Mouse (Mus musculus): ENCODE measurements around the gene Krtap10-4.
"Not testable (repeated sequence)": the region's sequence is repeated elsewhere in the genome, so short reads cannot be mapped to it uniquely, and the experiment has no call there.

Gene Krtap10-4
- long read RNA-seq, experiment 1 = 0 reads
- long read RNA-seq, experiment 2 = 0 reads

DNA sequence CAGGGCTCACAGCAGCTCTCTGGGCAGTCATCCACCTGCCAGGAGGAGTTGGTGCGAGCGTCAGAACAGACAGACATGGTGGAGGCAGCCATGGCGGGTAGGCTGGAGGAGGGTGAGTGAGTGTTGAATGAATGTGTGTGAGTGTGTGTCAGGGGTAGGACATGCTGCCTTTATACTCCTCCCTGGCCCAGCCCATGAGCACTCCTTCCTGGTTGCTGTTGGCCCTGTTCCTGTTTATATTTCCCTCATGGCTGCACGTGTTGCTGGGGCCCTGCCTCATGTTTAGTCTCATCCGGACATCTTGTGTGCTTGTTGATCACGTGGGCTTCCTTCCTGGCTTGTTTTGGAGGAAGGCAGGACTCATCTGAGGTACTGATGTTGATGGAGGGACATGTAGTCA lies at the start of gene Krtap10-4:
TSS of gene Krtap10-4 (minus strand) at position 145 of the 400 bp plus-strand sequence.
- intact Hi-C loops (cut with DNase I) = no loop called here

DNA sequence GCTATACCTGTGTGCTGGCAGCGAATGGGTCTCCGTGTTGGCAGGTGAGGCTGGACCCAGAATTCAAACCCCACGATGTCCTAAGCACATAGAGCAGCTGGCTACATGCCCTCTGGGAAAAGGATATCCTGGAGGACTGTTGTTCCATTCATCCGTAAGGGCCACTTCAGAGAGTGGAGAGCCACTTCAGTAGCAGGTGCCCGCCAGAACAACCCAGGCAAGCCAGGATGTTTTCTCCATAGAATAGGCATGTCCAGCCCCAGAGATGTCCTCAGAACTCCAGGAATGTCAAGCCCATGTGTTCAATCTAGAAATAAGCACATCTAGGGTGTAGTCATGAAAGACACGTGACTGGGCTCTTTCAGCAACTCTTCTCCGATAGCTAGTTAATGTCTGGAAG lies 42.8 kb upstream of the Krtap10-4 start:
- intact Hi-C loops (cut with DNase I) = no loop called here

DNA sequence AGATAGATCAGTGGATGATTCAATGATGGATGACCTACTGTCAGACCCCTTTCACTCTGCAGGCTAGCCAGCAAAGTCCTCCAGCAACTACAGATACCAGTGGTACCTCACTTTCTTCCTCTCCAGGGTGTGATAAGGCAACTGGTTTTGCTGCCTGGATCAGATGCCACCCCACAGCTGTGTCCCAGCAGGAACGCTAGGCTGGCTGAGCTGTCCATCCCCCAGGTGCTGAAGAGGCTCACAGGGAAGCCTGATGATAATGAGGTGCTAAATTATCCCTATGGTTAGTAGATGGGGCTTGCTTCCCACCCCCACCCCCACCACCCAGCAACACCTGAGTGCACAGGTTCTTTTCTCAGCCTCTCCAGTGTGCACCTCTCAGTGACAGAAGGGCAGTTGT lies 40.7 kb upstream of the Krtap10-4 start:
- intact Hi-C loops (cut with DNase I) = no loop called here

DNA sequence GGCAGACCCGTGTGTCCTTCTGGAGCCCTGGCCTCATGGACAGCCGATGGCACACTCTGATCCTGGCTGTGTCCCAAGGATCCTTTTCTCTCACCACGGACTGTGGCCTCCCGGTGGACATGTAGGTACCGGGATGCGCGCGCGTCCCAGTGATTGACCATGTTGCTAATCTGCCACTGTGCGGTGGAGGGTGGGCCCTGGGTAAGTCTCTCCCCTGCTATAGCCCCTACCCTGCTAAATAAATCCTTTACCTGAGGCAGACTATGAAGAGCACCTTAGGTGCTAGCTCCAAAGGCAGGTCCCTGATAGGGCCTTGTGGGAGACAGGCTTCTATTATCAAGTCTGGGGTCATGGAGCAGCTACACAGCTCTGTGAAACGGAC lies 37.9 kb upstream of the Krtap10-4 start:
- intact Hi-C loops (cut with DNase I) = no loop called here

DNA sequence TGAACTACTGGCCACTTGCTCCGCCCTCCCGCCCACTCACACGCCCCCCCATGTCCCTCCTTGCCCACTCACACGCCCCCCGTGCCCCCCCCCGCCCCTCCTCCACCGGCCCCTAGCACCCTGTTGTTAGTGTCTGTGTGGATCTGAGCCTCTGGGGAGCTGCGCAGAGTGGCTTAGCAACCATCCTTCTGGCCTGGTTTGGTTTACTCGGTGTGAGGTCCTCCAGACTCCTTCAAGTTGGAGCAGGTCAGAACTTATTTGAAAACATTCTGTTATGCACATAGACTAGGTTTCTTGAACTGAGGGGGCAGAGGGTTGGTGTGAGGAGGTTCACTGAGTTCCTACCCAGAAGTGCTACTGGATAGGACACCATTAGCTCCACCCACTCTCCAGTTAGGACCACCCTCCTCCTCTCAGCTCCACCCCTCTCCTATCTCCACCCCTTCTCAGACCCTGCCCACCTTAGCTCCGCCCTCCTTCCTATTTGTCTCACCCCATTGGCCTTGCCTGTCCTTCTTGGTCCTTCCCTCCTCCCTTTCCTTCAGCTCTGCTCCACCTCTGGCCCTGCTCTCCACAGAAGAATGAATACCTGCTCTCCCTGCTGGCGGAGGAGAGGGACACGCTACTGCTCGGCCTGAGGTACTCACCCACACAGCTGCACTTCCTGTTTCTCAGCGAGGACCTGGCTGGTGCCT lies 37.3 kb upstream of the Krtap10-4 start:
- intact Hi-C loops (cut with DNase I) = no loop called here

DNA sequence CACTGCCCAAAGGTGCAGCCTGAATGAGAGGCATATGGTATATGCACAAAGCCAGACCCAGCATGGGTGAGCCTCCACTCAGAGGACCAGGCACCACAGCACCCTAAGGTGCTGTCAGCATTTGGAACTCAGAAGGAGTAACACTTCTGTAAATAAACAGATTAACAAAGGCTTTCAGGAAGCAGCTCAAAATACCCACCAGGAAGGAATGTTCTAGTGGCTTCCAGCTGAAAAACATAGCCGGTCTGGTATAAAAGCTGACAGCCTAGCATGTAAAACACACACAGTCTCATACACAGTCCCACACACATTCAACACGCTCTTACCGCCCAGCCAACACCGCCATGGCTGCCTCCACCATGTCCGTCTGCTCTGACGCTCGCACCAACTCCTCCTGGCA lies 34.8 kb upstream of the Krtap10-4 start, which contains the start of gene Gm3285:
TSS of gene Gm3285 (plus strand) at position 301 of the 400 bp plus-strand sequence.
- intact Hi-C loops (cut with DNase I) = no loop called here

DNA sequence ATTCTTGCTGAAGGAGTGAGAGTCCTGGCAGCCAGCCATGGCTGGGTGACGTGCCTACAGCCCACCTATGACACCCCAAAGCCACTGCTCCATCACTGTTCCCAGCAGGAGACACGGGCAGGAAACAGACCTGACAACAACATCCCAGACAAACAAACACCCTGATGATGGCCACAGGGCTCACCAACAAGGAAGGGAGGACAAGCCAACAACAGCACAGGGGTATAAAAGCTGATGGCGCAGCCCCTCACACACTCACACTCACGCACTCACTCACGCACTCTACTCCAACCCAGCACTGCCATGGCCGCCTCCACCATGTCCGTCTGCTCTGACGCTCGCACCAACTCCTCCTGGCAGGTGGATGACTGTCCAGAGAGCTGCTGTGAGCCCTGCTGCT lies 25.7 kb upstream of the Krtap10-4 start, which contains the start of gene Gm10318:
TSS of gene Gm10318 (plus strand) at position 301 of the 400 bp plus-strand sequence.
- intact Hi-C loops (cut with DNase I) = no loop called here

DNA sequence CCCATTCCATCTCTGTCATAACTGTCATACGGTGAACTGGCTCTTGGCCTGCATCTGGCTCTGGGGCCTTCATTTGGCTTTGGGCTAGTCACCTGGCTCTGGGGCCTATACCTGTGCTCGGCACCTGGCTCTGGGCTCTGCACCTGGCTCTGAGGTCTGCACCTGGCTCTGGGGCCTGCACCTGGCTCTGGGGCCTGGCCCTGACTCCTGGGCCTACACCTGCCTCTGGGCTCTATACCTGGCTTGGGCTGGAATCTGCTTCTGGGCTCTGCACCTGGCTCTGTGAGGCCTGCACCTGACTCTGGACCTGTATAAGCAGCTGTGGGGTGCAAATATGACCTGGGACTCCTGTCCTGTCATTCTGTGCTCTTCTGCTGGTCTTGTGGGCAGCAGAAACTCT lies 20.6 kb upstream of the Krtap10-4 start:
- intact Hi-C loops (cut with DNase I) = no loop called here

DNA sequence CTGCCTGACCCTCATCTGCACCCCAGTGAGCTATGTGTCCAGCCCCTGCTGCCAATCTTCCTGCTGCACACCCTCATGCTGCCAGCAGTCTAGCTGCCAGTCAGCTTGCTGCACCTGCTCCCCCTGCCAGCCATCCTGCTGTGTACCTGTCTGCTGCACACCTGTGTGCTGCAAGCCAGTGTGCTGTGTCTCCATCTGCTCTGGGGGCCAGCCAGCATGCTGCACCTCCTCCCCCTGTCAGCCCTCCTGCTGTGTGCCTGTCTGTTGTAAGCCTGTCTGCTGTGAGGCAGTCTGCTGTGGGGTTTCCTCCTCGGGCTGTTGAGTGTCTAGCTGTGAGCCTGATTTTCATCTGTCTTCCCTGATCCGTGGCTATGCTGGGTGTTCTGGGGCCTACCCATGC lies 20.1 kb upstream of the Krtap10-4 start:
- intact Hi-C loops (cut with DNase I) = no loop called here

DNA sequence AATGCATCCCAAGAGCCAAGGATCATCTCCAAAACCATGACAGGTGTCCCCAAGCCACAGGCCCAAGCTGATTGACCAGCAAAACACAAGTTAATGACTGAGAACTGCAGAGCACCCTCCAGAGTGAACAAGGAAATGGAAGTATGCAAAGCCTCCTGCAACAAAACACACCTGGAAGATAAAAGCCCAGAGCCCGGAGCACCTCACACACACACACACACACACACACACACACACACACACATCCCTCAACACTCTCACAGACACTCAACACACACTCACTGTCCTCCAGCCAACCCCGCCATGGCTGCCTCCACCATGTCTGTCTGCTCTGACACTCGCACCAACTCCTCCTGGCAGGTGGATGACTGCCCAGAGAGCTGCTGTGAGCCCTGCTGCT lies 19.6 kb upstream of the Krtap10-4 start, which contains the start of gene Gm36176:
TSS of gene Gm36176 (plus strand) at position 301 of the 400 bp plus-strand sequence.
- intact Hi-C loops (cut with DNase I) = no loop called here

DNA sequence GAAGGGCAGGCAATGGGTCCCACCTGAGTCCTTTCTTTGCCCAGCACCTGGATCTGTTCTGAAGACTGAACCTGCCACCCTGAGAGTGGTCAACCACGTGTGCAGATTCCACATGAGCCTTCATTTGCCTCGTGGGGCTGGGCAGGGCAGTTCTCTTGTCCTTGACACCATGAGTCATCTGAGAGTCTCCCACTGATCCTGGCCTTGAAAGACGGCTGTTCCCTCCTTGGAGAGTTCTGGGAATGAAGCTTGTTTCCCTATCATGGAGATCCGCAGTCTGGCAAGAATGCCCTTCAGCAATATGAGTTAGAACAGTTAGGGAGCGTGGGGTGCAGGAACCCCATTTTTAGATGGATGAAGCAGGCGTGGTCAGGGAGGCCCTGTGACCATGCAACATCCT lies 12.1 kb upstream of the Krtap10-4 start:
- intact Hi-C loops (cut with DNase I) = no loop called here

DNA sequence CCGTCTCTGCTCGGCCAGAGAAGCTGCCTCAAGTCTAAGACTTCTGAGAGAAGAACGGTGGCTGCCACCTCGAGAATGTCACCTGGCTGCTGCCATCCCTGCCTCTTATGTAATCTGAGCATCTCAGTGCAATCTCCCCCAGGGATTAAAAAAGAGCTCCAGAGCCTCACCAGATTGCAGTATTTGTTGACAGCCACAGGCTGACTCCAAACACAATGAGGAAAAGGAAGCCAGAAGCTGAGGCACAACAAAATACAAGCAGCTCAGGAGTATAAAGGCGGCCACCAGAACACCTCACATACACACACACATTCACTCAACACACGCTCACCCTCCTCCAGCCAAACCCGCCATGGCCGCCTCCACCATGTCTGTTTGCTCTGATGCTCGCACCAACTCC lies 8.8 kb upstream of the Krtap10-4 start, which contains the start of gene Krtap10-10:
TSS of gene Krtap10-10 (plus strand) at position 301 of the 400 bp plus-strand sequence.
- intact Hi-C loops (cut with DNase I) = no loop called here

DNA sequence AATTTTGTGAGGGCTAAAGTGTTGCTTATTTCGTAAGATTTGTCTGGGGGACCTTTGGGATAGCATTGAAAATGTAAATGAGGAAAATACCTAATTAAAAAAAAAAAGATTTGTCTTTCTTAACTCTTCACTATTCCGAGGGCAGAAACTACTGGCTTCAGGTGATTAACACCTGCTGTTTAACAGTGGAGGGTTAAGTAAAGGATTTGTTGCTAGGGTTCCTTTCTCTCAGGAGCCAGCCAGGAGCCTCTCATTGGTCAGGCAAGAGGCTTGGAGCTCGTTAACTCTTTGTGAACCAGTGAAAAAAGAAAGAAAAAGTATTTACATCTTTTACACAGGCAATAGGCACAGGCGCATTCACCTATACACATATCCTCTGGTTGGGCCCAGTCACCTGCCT lies 7.7 kb downstream of the Krtap10-4 start:
- intact Hi-C loops (cut with DNase I) = no loop called here

DNA sequence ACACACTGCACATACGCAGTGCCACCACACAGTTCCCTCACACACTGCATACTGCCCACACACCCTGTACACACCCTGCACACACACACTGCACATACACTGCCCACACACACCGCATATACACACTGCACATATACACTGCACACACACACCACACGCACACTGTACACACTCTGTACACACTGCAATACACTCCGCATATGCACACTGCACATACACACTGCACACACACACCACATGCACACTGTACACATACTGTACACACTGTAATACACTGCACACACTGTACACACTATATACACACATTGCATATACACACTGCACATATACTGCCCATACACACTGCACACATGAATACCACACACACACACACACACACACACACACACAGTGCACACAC lies 8.4 kb downstream of the Krtap10-4 start:
- intact Hi-C loops (cut with DNase I) = no loop called here

DNA sequence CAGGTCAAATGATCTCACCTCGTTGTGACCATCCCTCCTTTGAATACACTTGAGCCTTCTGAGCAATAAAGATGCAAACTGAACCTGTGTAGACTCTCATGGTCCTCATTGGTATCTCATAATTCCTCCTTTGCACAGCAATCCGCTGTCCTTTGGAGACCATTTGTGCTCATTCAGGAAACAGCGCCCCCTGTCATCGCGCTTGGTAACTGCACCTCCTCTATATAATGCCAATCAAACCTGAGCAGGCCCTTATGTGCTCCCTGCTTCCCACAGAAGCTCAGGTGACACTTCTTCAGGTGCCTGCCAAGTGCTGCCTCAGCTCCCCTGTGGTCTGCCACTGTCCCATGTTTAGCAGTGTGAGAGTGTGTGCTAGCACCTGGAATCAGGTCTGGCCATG lies 11.4 kb downstream of the Krtap10-4 start:
- intact Hi-C loops (cut with DNase I) = no loop called here

DNA sequence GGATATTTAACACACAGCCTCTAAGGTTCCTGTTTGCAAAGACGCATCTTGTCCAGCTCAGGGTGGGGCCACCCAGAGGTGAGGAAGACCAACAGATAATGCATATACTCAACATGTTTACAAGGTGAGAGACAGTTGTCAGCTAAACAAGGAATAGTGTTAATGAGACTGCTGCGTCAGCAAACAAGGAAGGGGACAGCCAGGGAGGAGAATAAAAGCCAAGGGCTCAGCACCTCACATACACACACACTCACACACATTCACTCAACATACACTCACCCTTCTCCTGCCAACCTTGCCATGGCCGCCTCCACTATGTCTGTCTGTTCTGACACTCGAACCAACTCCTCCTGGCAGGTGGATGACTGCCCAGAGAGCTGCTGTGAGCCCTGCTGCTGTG lies 12.5 kb downstream of the Krtap10-4 start, which contains the start of gene Gm2696:
TSS of gene Gm2696 (plus strand) at position 301 of the 400 bp plus-strand sequence.
- intact Hi-C loops (cut with DNase I) = no loop called here

DNA sequence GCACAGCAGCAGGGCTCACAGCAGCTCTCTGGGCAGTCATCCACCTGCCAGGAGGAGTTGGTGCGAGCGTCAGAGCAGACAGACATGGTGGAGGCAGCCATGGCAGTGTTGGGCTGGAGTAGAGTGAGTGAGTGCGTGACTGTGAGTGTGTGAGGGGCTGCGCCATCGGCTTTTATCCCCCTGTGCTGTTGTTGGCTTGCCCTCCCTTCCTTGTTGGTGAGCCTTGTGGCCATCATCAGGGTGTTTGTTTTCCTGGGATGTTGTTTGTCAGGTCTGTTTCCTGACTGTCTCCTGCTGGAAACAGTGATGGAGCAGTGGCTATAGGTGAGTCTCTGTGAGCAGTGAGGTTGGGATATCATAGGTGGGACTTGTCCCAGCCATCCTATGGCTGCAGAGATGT lies 15.2 kb downstream of the Krtap10-4 start, which contains the start of gene Gm9507:
TSS of gene Gm9507 (minus strand) at position 101 of the 400 bp plus-strand sequence.
- intact Hi-C loops (cut with DNase I) = no loop called here

DNA sequence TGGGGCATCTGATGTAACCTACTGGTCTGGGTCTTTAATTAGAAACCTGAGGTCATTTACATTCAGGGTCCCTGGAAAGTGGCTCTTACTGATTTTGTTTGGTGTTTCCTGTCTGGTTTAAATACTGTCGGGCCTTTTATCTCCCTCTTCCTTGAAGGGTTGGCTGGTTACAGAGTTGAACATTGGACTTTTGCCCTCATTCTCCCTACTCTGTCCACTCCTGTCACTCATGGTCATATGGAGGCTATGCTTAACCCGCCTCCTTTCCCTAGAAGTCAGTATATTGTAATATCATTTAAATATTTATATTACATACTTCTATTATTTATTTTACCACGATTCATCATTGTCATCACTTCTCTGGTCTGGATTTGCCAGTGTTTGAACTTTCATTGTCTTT lies 22.8 kb downstream of the Krtap10-4 start:
- intact Hi-C loops (cut with DNase I) = no loop called here

DNA sequence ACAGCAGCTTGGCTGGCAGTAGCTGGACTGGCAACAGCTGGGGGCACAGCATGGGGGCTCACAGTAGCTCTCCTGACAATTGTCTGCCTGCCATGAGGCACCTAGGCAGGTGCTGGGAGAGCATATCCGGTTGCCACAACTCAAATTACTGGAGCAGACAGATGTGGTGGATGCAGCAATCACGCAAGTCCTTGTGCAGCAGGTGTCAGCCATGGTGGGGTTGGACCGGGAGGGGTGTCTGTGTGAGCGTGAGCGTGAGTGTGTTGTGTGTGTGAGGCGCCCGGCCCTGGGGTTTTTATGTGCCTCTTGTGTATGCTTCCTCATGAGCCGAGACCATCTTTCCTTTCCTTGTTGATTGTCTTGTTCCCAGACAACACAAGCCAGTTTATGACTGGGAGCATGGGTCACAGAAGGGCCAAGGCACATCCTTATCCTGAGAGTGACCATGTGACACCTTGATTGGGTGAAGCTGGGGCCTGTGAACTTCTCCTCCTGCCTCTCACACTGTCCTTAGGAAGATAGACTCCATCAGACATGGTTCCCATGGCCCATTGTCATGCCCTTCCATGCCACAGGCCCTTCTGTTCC lies 27.9 kb downstream of the Krtap10-4 start, which contains the start of gene Gm19668:
TSS of gene Gm19668 (minus strand) at position 213 of the 588 bp plus-strand sequence.
- intact Hi-C loops (cut with DNase I) = no loop called here

DNA sequence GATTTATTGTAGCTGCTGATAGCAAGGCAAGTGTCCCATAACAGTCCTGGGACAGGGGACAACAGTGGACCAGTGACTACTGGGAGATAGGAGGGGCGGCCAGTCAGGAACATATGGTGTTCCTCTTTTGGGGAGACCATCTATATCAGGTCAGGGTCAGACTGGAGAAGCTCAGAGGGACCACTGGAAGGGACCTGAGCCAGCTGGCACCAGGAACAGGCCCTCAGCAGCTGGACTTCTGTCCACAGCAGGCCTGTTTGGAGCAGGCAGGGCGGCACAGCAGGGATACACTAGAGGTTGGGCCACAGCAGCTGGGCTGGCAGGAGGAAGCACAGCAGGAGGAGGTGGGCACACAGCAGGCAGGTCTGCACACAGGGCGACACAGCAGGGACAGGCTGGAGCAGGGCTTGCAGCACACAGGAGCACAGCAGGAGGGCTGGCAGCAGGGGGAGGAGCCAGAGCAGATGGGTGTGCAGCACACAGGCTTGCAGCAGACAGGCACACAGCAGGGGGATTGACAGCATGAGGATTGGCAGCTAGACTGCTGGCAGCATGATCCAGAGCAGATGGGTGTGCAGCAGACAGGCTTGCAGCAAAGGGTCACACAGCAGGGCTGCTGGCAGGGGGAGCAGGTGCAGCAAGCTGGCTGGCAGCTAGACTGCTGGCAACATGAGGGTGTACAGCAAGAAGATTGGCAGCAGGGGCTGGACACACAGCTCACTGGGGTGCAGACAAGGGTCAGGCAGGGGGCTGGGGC lies 28.6 kb downstream of the Krtap10-4 start:
- intact Hi-C loops (cut with DNase I) = not testable (repeated sequence)

DNA sequence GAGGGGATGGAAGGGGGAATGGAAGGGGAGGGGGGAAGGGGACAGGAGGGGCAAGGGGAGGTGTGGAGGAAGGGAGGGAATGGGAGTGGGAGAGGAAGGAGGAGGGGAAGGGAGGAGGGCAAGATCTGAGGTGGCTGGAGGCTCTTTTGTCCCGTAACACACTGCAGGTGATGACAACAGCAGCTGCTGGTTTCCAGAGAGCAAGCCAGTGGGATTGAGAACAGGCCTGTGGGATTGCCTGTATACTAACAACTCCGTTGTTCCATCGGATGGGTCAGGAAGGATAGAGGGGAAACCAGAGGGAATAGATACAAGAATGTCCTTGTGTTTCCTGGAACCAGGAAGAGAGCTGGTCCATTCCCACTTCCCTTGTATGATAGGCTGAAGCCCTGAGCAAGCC lies 29.2 kb downstream of the Krtap10-4 start:
- intact Hi-C loops (cut with DNase I) = no loop called here

DNA sequence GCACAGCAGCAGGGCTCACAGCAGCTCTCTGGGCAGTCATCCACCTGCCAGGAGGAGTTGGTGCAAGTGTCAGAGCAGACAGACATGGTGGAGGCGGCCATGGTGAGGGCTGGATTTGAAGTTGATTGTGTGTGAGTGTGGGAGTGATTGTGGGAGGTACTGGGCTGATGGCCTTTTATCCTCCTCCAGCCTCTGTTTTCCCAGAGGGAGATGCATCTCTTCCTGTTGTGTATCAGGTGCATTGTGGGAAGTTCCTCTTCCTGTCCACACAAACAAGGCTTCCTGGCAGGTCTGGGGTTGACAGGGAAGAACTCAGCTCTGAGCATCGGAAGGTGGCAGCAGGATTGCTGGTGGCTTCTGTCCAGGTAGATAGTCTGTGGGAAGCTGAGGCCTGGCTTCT lies 31.9 kb downstream of the Krtap10-4 start, which contains the start of gene Gm9639:
TSS of gene Gm9639 (minus strand) at position 101 of the 400 bp plus-strand sequence.
- intact Hi-C loops (cut with DNase I) = no loop called here
